Mouse (Mus musculus): ENCODE data around the gene Prdm16. TPM values are rescaled to one million over a fixed set of nuclear protein-coding genes. Genes with fewer than 3 reads are reported as not detected.

Prdm16 gene
- polyA plus RNA-seq, 1 experiment from 2014 or later, result 22.1 TPM

DNA sequence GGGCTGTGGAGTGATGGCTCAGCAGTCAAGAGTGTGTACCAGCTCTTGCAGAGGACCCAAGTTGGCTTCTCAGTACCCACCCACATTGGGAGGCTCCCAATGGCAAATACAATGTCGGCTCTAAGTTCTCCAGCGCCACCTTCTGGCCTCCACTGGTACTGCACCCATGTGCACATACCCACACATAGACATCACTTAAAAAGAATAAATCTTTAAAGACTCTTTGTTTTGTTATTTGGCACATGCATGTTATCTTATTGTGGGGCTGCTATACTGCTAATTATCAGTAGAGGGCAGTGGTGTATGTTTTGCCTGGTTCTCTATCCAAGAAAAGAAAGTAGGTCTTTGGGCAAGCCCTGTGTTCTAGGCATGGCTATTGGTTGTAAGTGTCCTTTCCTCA is 217.7 kb downstream of the Prdm16 start:
- no peaks in the 10 kb centered on the region for H3K36me3 ChIP-seq
- WGBS, result 29% methylated on average over 2 of the region's 2 CpGs

GRCm38 (mm10) chr4:154418327-154418744 is 218.3 kb downstream of the Prdm16 start:
- 59% methylated on average over 4 of the region's 4 CpGs for WGBS
- Histone ChIP-seq H3K36me3 (no peaks in the 10 kb centered on the region), H3K9me3 (replicated peaks) (no peaks in the 10 kb centered on the region), H3K27me3 (peaks cover 65% of the 10 kb centered on the region), H3K4me2 (no peak overlapping the region), H3K9ac (no peak overlapping the region), H3K4me3 (replicated peaks) (no peak overlapping the region), H3K4me1 (peaks cover 23% of the 10 kb centered on the region), H3K27ac (no peak overlapping the region)
- no peak for ATAC-seq (replicated peaks; ENCODE audit: low FRiP score)

More for the DNA sequence above, 217.7 kb downstream of the Prdm16 start:
- H3K4me3 ChIP-seq (replicated peaks), result no peak overlapping the region
- H3K4me2 ChIP-seq, result no peak overlapping the region
- H3K27me3 ChIP-seq, result peaks cover 65% of the 10 kb centered on the region
- no peak overlapping the region for H3K27ac ChIP-seq
- H3K4me1 ChIP-seq, result peaks cover 21% of the 10 kb centered on the region
- ATAC-seq (replicated peaks; ENCODE audit: low FRiP score), result no peak
- H3K9ac ChIP-seq, result no peak overlapping the region
- H3K9me3 ChIP-seq (replicated peaks), result no peaks in the 10 kb centered on the region

GRCm38 (mm10) chr4:154416728-154417127 is 219.9 kb downstream of the Prdm16 start:
- Histone ChIP-seq H3K4me3 (replicated peaks) (no peak overlapping the region), H3K27ac (no peak overlapping the region), H3K4me2 (no peak overlapping the region), H3K4me1 (peaks cover 31% of the 10 kb centered on the region), H3K27me3 (peaks cover 68% of the 10 kb centered on the region), H3K9me3 (replicated peaks) (no peaks in the 10 kb centered on the region), H3K9ac (no peak overlapping the region), H3K36me3 (no peaks in the 10 kb centered on the region)
- WGBS, result 38% methylated on average over 6 of the region's 6 CpGs
- ATAC-seq (replicated peaks; ENCODE audit: low FRiP score), result no peak

GRCm38 (mm10) chr4:154414885-154415284 is 221.8 kb downstream of the Prdm16 start:
- no peaks in the 10 kb centered on the region for H3K36me3 ChIP-seq
- WGBS, result 33% methylated on average over 4 of the region's 4 CpGs
- H3K9me3 ChIP-seq (replicated peaks), result no peaks in the 10 kb centered on the region
- ATAC-seq (replicated peaks; ENCODE audit: low FRiP score), result no peak
- H3K27me3 ChIP-seq, result peaks cover 74% of the 10 kb centered on the region
- H3K4me3 ChIP-seq (replicated peaks), result no peak overlapping the region
- no peak overlapping the region for H3K9ac ChIP-seq
- no peak overlapping the region for H3K4me2 ChIP-seq
- peaks cover 50% of the 10 kb centered on the region for H3K4me1 ChIP-seq
- H3K27ac ChIP-seq, result peak overlapping the region; percentile 41

GRCm38 (mm10) chr4:154410559-154410958 is 226.1 kb downstream of the Prdm16 start:
- Histone ChIP-seq H3K9me3 (replicated peaks) (no peaks in the 10 kb centered on the region), H3K36me3 (no peaks in the 10 kb centered on the region), H3K9ac (no peak overlapping the region), H3K27ac (peak overlapping the region; percentile 63), H3K4me1 (peaks cover 80% of the 10 kb centered on the region), H3K27me3 (peaks cover 86% of the 10 kb centered on the region), H3K4me2 (no peak overlapping the region), H3K4me3 (replicated peaks) (no peak overlapping the region)
- ATAC-seq (replicated peaks; ENCODE audit: low FRiP score), result peak; percentile 26; the same call in 1 of the 2 replicates
- WGBS, result 43% methylated on average over 8 of the region's 8 CpGs

- peak overlapping the region; percentile 63; the same call in 1 of the 2 replicates for H3K27ac ChIP-seq
These were observed 226.8 kb downstream of the Prdm16 start for GRCm38 (mm10) chr4:154409841-154410240.

GRCm38 (mm10) chr4:154409237-154409721 is 227.4 kb downstream of the Prdm16 start:
- Histone ChIP-seq H3K27me3 (peaks cover 88% of the 10 kb centered on the region), H3K9me3 (replicated peaks) (no peaks in the 10 kb centered on the region), H3K4me3 (replicated peaks) (no peak overlapping the region), H3K27ac (no peak overlapping the region), H3K36me3 (no peaks in the 10 kb centered on the region), H3K4me2 (no peak overlapping the region), H3K9ac (no peak overlapping the region), H3K4me1 (peaks cover 74% of the 10 kb centered on the region)
- 51% methylated on average over 19 of the region's 19 CpGs for WGBS
- no peak for ATAC-seq (replicated peaks; ENCODE audit: low FRiP score)

More at GRCm38 (mm10) chr4:154409841-154410240, 226.8 kb downstream of the Prdm16 start:
- WGBS, result 65% methylated on average over 10 of the region's 10 CpGs
- Histone ChIP-seq H3K36me3 (no peaks in the 10 kb centered on the region), H3K4me1 (peaks cover 77% of the 10 kb centered on the region), H3K27me3 (peaks cover 86% of the 10 kb centered on the region), H3K9ac (no peak overlapping the region), H3K4me3 (replicated peaks) (no peak overlapping the region), H3K9me3 (replicated peaks) (no peaks in the 10 kb centered on the region), H3K4me2 (no peak overlapping the region)
- ATAC-seq (replicated peaks; ENCODE audit: low FRiP score), result no peak

GRCm38 (mm10) chr4:154402948-154403347 is 233.7 kb downstream of the Prdm16 start:
- H3K36me3 ChIP-seq, result no peaks in the 10 kb centered on the region
- WGBS, result 56% methylated on average over 4 of the region's 4 CpGs
- H3K4me2 ChIP-seq, result no peak overlapping the region
- peaks cover 57% of the 10 kb centered on the region for H3K27me3 ChIP-seq
- H3K9ac ChIP-seq, result no peak overlapping the region
- peaks cover 54% of the 10 kb centered on the region for H3K4me1 ChIP-seq
- no peak for ATAC-seq (replicated peaks; ENCODE audit: low FRiP score)
- H3K27ac ChIP-seq, result no peak overlapping the region
- no peak overlapping the region for H3K4me3 ChIP-seq (replicated peaks)
- no peaks in the 10 kb centered on the region for H3K9me3 ChIP-seq (replicated peaks)

GRCm38 (mm10) chr4:154401982-154402932 is 234.4 kb downstream of the Prdm16 start:
- H3K36me3 ChIP-seq, result no peaks in the 10 kb centered on the region
- H3K27ac ChIP-seq, result peak overlapping the region; percentile 85
- WGBS, result 60% methylated on average over 10 of the region's 10 CpGs
- H3K4me1 ChIP-seq, result peaks cover 47% of the 10 kb centered on the region
- no peak overlapping the region for H3K4me3 ChIP-seq (replicated peaks)
- H3K4me2 ChIP-seq, result no peak overlapping the region
- no peaks in the 10 kb centered on the region for H3K9me3 ChIP-seq (replicated peaks)
- no peak overlapping the region for H3K9ac ChIP-seq
- no peak for ATAC-seq (replicated peaks; ENCODE audit: low FRiP score)
- H3K27me3 ChIP-seq, result peaks cover 52% of the 10 kb centered on the region

DNA sequence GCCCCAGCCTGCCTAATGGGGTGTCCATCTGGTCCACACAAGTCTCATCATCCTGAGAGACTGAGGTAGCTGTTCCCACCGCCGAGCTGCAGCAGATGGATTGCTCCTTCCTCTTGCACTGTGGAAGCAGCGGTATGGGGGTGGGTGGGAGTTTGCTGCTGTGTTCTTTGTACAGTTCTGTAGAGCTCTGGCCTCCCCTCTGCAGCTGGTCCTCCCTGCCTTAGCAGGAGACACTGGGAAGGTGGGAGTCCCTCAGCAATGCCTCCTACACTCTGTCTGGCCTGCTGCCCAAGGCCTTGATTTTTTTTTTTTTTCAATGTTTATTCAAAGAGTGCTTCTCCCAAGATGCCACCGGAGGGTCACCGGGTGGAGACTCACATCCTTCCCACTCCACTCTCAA is 235.3 kb downstream of the Prdm16 start:
- H3K27ac ChIP-seq, result peak overlapping the region; percentile 85
- peak; percentile 61 for ATAC-seq (replicated peaks; ENCODE audit: low FRiP score)
- peaks cover 39% of the 10 kb centered on the region for H3K4me1 ChIP-seq

DNA sequence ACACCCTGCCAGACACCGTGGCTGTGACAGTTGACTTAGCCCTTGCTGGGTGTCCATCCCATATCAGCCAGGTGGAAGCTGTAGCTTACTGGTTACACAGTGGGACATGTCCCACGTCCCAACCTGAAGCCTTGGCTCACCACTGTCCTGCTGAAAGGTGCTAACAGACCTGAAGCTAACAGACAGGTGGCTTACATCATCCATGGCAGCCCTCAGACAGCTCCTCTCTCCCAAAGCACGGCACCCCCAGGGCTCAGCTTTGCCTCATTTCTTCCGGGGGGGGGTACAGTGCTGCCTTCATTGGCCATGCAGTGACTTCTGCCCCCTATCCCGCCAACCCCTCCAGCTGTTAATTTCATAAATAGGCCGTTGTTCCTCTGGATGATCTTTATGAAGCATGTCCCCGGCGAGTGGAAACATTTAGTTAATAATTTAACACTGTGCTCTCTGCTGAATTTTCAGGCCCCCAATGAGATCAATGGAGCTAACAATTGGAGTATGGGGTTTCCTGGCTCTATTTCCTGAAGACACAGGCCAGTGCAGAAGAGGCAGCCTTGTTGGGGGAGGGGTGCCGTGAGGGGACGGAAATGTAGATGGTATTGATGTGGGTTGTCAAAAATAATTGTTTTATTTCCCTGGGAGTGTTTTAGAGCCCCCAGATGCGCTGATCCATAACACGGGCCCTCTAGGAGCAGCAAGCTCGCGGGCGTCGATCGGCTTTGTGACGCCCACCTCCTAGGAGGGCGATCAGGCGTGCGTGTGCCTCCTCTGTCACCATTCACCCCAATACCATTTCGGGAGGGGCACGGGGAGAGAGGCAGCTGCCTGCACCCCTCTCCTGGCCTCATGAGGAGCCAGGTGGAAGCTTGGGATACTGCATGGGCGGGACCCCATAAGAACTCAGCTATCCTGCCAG is 236.2 kb downstream of the Prdm16 start:
- Histone ChIP-seq H3K9me3 (replicated peaks) (no peaks in the 10 kb centered on the region), H3K36me3 (no peaks in the 10 kb centered on the region), H3K27ac (peak overlapping the region; percentile 85), H3K27me3 (peaks cover 57% of the 10 kb centered on the region), H3K4me1 (peaks cover 39% of the 10 kb centered on the region), H3K4me3 (replicated peaks) (no peak overlapping the region), H3K9ac (0 out of 2 replicates have a peak overlapping the region, but pooled peaks have one; percentile 2), H3K4me2 (peak overlapping the region; percentile 28; the same call in 1 of the 2 replicates)
- peak; percentile 68 for ATAC-seq (replicated peaks; ENCODE audit: low FRiP score)
- WGBS, result 50% methylated on average over 24 of the region's 24 CpGs

More for the DNA sequence above, 235.3 kb downstream of the Prdm16 start:
- H3K9me3 ChIP-seq (replicated peaks), result no peaks in the 10 kb centered on the region
- 0 out of 2 replicates have a peak overlapping the region, but pooled peaks have one; percentile 28 for H3K4me2 ChIP-seq
- peaks cover 56% of the 10 kb centered on the region for H3K27me3 ChIP-seq
- 9% methylated on average over 5 of the region's 5 CpGs for WGBS
- no peak overlapping the region for H3K4me3 ChIP-seq (replicated peaks)
- H3K9ac ChIP-seq, result no peak overlapping the region
- H3K36me3 ChIP-seq, result no peaks in the 10 kb centered on the region

Measured in kidney, embryonic 15.5 days (tissue).